Mouse (Mus musculus): Measurements from ENCODE around the gene Cenpn. TPM values are rescaled to one million over a fixed set of nuclear protein-coding genes. Genes with fewer than 3 reads are reported as not detected.

Cenpn gene
- total RNA-seq (2021) = 1 to 10 TPM; 1.1 to 1.5 TPM

- peak; percentile 90 to 91 for DNase-seq (ENCODE audit: low spot score in 2 of 2)
- intact Hi-C loops (cut with DNase I) = loop anchor here (5.0 kb wide), 1 partner anchor 71 kb away; the partner anchor contains the start of gene Gcsh
These were observed at the start of gene Cenpn, which contains the start of gene Cmc2 for GRCm38 (mm10) chr8:116921337-116922059. Gene Cenpn (plus strand): TSS chr8:116921730. Gene Cmc2 (minus strand): TSS chr8:116921455.

GRCm38 (mm10) chr8:116872761-116873342 lies 48.7 kb upstream of the Cenpn start:
- intact Hi-C loops (cut with DNase I) = loop anchor here (5.0 kb wide), 2 partner anchors 251 to 391 kb away; no protein-coding TSS in a partner anchor
- no peak for DNase-seq (ENCODE audit: low spot score in 2 of 2)

GRCm38 (mm10) chr8:116873586-116873985 lies 47.9 kb upstream of the Cenpn start:
- intact Hi-C loops (cut with DNase I) = loop anchor here (5.0 kb wide), 2 partner anchors 251 to 391 kb away; no protein-coding TSS in a partner anchor
- DNase-seq (ENCODE audit: low spot score in 2 of 2) = no peak

- DNase-seq (ENCODE audit: low spot score in 2 of 2) = no peak
- intact Hi-C loops (cut with DNase I) = loop anchor here (5.0 kb wide), 2 partner anchors 252 to 392 kb away; no protein-coding TSS in a partner anchor
These were observed 47.5 kb upstream of the Cenpn start for GRCm38 (mm10) chr8:116873986-116874385.

GRCm38 (mm10) chr8:116875798-116876450 lies 45.6 kb upstream of the Cenpn start:
- intact Hi-C loops (cut with DNase I) = no loop called here
- DNase-seq (ENCODE audit: low spot score in 2 of 2) = no peak

- DNase-seq (ENCODE audit: low spot score in 2 of 2) = no peak
- intact Hi-C loops (cut with DNase I) = no loop called here
These were observed 40.1 kb upstream of the Cenpn start for GRCm38 (mm10) chr8:116881396-116881795.

GRCm38 (mm10) chr8:116887813-116888212 lies 33.7 kb upstream of the Cenpn start:
- intact Hi-C loops (cut with DNase I) = no loop called here
- DNase-seq (ENCODE audit: low spot score in 2 of 2) = no peak

GRCm38 (mm10) chr8:116891446-116891845 lies 30.1 kb upstream of the Cenpn start:
- DNase-seq (ENCODE audit: low spot score in 2 of 2) = no peak
- intact Hi-C loops (cut with DNase I) = no loop called here

GRCm38 (mm10) chr8:116892130-116892529 lies 29.4 kb upstream of the Cenpn start:
- DNase-seq (ENCODE audit: low spot score in 2 of 2) = no peak
- intact Hi-C loops (cut with DNase I) = no loop called here

GRCm38 (mm10) chr8:116892636-116893035 lies 28.9 kb upstream of the Cenpn start:
- intact Hi-C loops (cut with DNase I) = no loop called here
- DNase-seq (ENCODE audit: low spot score in 2 of 2) = no peak

- intact Hi-C loops (cut with DNase I) = no loop called here
- DNase-seq (ENCODE audit: low spot score in 2 of 2) = no peak
These were observed 27.6 kb upstream of the Cenpn start for GRCm38 (mm10) chr8:116893938-116894337.

- no peak for DNase-seq (ENCODE audit: low spot score in 2 of 2)
- intact Hi-C loops (cut with DNase I) = no loop called here
These were observed 26.0 kb upstream of the Cenpn start for GRCm38 (mm10) chr8:116895521-116895920.

GRCm38 (mm10) chr8:116904736-116905135 lies 16.8 kb upstream of the Cenpn start:
- intact Hi-C loops (cut with DNase I) = no loop called here
- no peak for DNase-seq (ENCODE audit: low spot score in 2 of 2)

- intact Hi-C loops (cut with DNase I) = no loop called here
- no peak for DNase-seq (ENCODE audit: low spot score in 2 of 2)
These were observed 16.3 kb upstream of the Cenpn start for GRCm38 (mm10) chr8:116905252-116905651.

GRCm38 (mm10) chr8:116905836-116906235 lies 15.7 kb upstream of the Cenpn start:
- intact Hi-C loops (cut with DNase I) = no loop called here

GRCm38 (mm10) chr8:116921005-116921336 lies 559 bp upstream of the Cenpn start:
- no peak for DNase-seq (ENCODE audit: low spot score in 2 of 2)
- intact Hi-C loops (cut with DNase I) = loop anchor here (5.0 kb wide), 1 partner anchor 71 kb away; the partner anchor contains the start of gene Gcsh

More at GRCm38 (mm10) chr8:116905836-116906235, 15.7 kb upstream of the Cenpn start:
- no peak for DNase-seq (ENCODE audit: low spot score in 2 of 2)

GRCm38 (mm10) chr8:116922060-116922757 lies 679 bp downstream of the Cenpn start:
- intact Hi-C loops (cut with DNase I) = loop anchor here (5.0 kb wide), 1 partner anchor 70 kb away; the partner anchor contains the start of gene Gcsh

GRCm38 (mm10) chr8:116923526-116923925 lies 2.0 kb downstream of the Cenpn start:
- DNase-seq (ENCODE audit: low spot score in 2 of 2) = no peak
- intact Hi-C loops (cut with DNase I) = loop anchor here (5.0 kb wide), 1 partner anchor 69 kb away; the partner anchor contains the start of gene Gcsh

More at GRCm38 (mm10) chr8:116922060-116922757, 679 bp downstream of the Cenpn start:
- no peak for DNase-seq (ENCODE audit: low spot score in 2 of 2)

GRCm38 (mm10) chr8:116927880-116928279 lies 6.3 kb downstream of the Cenpn start:
- no peak for DNase-seq (ENCODE audit: low spot score in 2 of 2)

GRCm38 (mm10) chr8:116928588-116928987 lies 7.1 kb downstream of the Cenpn start:
- DNase-seq (ENCODE audit: low spot score in 2 of 2) = no peak
- intact Hi-C loops (cut with DNase I) = no loop called here

More at GRCm38 (mm10) chr8:116927880-116928279, 6.3 kb downstream of the Cenpn start:
- intact Hi-C loops (cut with DNase I) = no loop called here
